Mouse (Mus musculus) heart, postnatal 0 days (tissue): ENCODE data around the gene Gen1.

Experiments
- CTCF ChIP-seq: IDR thresholded peaks from 2 replicates; pipeline ENCODE4 v1.5.1; 2016; ENCODE audit warnings: antibody characterized with exemption, control low read depth, low read depth
- EP300 ChIP-seq: IDR thresholded peaks from 2 replicates; pipeline ENCODE4 v1.6.1; 2016; ENCODE audit warnings: antibody characterized with exemption, low read depth

DNA sequence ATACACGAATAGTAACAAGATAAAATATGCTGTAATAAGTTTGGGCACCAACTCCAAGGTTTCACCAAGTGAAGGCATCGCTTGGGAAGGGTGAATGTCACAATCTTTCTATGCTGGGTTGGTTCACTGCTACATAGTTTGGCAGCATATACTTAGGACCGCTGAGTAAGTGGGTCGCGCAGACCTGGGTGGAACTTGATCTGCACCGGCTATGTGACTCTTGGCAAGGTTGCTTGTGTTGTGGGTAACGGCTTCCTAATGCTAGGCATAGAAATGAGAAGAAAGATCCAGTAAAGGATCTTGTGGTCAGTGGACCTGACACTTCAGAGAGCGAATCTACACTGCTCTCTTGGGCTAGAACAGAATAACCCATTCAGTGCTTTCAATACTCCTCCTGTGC is 63.1 kb downstream of the Gen1 start:
- TF ChIP-seq CTCF (no peak), EP300 (no peak)
